16 mouse cellular contexts compared by ENCODE assay signal in the genomic region with DNA sequence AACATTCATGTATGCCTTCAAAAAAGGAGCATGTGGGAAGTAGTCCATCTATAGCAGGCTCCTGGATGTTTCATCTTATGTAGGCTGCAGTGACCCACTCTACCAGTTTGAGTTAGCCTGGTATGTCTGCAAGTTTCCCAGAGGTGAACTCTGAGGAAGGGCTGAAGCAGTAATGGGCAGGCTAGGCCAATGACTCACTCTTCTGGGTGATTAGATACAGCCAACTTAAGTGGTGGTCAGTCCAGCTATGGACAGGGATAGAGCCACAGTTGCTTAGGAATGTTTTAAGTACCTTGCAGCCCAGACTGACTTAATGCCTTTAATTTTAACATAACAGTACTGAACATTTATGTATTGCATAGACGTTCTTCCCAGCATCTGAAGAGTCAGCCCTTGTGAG.
"Had no signal": no experiment of that assay in that cellular context is flagged by ENCODE, and none has a peak within 500 bp of the region (broad histone marks: within the 10 kb centered on the region; RNA-seq: fewer than 3 reads in every experiment).

No protein-coding gene starts in this region.

- H3K9ac ChIP-seq: liver, embryonic 13.5 days; lung, embryonic 14.5 days; stomach, embryonic 15.5 days had no signal

- ATAC-seq: intestine, embryonic 16.5 days; lung, postnatal 0 days had no signal

- H3K27me3 ChIP-seq: liver, embryonic 13.5 days; stomach, embryonic 15.5 days had no signal

- H3K9me3 ChIP-seq: liver, embryonic 13.5 days; stomach, embryonic 15.5 days had no signal

- H3K4me3 ChIP-seq: layer of hippocampus, adult 2 months; liver, embryonic 13.5 days; stomach, embryonic 15.5 days had no signal

- H3K36me3 ChIP-seq: liver, embryonic 13.5 days; stomach, embryonic 15.5 days had no signal

- H3K4me2 ChIP-seq: liver, embryonic 13.5 days; lung, embryonic 14.5 days; stomach, embryonic 15.5 days had no signal

- H3K27ac ChIP-seq: layer of hippocampus, adult 2 months; liver, embryonic 13.5 days; macrophage; stomach, embryonic 15.5 days had no signal

- DNase-seq: kidney, adult 18-20 months; kidney, adult 9 months; kidney, postnatal 25 days; layer of hippocampus, adult 9-11 months; liver, embryonic 13.5 days; lung, embryonic 14.5 days; midbrain, embryonic 14.5 days; retina, postnatal 1 day; right cerebral cortex, postnatal 25 days; spleen, adult 18-20 months; thymus, postnatal 25 days had no signal
